Mouse (Mus musculus) right cerebral cortex, postnatal 25 days (tissue): ENCODE results near the gene Ptpn3.
"Not testable (repeated sequence)": the region's sequence is repeated elsewhere in the genome, so short reads cannot be mapped to it uniquely, and the experiment has no call there.

Experiments
- DNase-seq: peaks from one replicate; pipeline ENCODE4 v3.0.0; 2022

Gene Ptpn3

DNA sequence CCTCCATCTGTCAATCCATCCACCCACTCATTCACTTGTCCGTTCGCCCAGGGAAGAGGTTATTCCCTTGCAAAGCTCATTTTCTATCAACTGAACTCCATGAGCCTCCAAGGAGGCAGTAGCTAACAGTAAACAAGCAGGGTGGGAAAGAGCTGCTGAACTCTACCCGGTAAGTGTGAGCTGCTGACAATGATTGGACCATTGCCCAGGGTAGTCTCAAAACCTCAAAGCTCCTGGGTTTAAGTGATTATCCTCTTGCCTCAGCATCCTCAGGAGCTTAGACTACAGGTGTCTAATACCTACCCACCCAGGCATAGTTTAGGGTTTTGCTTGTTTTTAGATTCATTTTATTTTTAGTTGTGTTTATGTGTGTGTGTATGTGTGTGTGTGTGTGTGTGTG, 87.5 kb downstream of the Ptpn3 start:
- no peak for DNase-seq

DNA sequence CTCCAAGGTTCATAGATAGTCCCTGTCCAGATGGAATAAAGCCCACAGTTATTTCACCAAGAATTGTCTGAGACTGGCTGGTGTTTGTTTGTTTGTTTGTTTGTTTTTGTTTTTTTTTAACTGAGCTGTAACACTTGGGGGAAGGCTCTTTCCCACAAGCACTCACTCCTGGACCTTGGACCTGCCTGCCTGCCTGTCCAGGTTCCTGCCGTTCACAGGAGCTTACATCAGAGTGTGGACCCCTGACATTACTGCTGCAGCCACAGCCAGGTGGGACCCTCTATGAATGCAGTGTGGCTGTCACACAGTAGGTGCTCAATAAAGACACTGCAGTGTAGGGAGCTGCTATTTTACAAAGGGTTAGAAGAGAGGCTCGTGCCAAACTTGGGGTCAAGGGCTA, 89.9 kb downstream of the Ptpn3 start:
- no peak for DNase-seq

DNA sequence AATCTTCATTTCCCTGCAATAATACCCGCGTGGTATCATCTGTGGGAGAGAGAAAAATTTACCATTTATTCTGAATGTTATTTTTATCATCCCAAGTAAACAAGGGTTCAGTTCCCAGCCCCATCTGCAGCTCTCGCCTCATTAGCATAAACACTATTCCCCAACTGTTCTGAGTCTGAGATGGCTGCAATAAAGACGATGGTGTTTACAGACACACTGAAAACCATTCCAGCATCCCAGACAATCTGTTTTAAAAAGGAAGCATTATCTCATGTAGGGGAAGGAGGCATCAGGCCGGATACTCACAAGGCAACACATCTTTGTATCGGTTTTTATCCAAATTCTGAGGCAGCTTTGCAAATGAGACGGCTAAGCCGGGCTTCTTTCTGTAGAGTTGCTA, 95.7 kb downstream of the Ptpn3 start:
- DNase-seq, result no peak

DNA sequence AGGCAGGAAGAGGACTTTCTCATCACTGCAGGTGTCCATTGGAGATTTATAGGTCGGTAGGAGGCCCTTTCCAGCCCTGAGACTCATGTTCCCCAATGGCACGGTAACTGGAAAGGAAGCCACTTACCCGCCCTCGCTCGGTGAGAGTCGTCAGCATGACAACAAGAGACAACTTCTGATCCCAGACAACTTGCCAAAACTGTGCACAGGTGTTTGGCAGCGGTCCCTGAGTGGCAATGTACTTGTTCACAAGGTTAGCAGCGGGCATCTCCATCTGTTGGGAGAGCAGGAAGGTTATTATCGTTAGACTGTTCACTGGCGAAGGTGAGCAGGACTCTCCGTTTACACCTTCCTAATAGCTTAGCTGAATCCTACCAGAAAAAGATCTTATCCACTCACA, 96.9 kb downstream of the Ptpn3 start:
- no peak for DNase-seq

DNA sequence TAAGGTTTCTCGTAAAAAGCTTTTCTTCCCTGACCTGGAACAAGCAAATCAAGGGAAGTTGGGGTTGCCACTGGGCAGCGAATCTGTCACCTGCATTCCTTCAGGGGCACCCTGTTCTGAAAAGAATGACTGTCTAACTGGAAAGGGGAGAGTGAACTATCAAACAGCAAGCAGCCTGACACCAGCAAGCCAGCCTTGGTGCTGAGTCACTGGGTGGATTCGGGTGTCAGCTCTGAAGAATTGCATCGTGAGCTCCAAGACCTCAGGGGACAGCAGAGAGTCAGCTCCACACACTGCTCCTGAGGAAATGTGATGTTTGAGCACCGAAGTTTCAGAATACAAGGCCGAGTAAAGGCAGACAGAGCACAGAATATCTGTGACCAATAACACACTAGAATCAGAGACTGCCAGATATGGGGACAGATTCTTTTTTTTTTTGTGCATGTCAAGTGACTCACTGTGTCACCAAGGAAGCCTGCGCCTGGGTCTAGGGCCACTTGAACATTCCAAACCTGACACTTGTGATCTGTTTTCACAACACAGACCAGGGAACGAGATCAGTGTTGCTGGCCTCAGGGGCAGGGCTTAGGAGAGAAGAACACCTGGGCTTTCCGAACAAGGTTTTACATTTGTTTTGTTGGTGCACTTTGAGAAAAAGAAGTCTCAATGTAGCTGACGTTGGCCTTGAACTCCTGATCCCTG, 98.8 kb downstream of the Ptpn3 start:
- no peak for DNase-seq

DNA sequence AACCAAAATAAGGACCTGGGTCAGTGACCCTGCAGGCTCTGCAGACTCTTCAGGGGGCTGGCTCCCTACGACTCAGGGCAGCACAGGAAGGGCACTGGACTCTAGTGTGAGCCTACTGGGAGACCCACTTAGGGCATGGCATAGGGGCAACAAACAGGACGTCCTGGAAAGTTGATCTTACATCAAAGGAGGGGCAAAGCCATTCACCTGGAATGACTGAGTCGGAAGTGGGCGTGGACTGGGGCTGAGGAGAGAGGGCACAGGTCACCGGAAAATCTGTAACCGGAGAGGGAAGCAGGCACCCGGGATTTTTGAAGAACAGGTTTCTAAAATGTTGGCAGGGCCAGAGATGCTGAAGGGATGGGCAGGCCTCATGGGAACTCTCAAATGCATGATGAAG, 99.5 kb downstream of the Ptpn3 start:
- no peak for DNase-seq

DNA sequence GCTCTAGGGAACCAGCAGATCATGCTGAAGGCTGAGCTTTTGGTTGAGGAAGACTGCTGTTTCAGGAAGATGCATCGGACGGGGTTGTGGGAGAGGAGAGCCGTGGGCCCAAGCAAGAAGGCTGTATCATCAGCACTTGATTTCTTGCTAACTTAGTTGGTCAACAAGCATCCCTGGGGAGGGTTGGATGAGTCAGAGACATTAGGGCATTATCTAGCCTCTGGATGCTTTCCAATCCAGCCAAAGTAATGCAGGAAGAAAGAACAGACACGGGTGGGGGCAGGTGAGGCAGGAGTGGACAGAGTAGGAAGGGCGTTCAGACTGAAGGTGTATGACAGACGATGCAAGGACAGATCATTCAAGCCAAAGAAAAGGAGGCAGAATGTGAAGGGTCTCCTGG, 101.0 kb downstream of the Ptpn3 start:
- no peak for DNase-seq

DNA sequence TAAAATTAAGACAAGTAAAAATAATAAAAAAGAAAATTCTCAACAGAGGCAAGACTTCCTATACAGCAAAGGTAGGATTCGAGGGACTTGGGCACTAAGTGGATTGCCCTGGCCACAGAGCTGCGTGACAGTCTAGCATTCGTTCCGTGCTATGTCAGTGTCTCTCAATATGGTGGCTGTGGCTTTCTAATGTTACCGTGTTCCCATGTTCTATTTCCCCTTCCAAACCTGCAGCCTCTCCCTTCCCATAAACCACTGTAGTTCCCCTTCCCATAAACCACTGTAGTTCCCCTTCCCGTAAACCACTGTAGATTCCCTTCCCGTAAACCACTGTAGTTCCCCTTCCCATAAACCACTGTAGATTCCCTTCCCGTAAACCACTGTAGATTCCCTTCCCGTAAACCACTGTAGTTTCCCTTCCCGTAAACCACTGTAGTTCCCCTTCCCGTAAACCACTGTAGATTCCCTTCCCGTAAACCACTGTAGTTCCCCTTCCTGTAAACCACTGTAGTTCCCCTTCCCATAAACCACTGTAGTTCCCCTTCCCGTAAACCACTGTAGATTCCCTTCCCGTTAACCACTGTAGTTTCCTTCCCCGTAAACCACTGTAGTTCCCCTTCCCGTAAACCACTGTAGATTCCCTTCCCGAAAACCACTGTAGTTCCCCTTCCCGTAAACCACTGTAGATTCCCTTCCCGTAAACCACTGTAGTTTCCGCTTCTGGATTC, 102.8 kb downstream of the Ptpn3 start:
- not testable (repeated sequence) for DNase-seq

DNA sequence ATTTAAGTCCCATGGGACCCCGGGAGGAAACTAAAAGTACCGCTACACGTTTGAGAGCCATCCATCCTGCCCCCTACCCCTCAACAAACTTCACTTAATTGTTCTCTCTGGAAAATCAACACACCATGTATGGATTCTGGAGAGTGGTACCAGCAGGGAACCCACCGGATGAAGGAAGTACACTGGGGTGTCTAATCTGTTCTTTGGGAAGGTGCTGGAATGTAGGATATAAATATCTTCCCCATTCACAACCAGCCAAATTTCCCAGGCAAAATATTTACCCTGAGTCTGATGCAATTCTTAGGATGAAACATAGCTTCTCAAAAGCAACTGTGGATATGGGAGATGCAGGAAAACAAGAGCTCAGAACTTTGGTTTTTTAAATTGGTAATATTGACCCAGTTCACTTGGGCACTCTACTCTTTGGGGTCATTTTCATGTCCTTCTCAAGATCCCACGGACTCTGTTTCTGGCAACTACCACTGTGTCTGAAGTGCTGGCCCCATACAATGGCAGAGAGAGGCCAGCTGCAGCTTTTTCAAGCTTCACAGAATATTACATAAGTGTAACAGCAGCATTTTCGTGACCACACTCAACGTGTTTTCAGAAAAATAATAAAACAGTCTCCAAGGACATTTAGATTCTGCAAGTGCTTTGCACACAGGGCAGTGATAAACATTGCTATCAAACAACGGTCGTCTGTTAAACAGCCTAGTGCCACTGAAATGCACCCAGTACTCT, 109.9 kb downstream of the Ptpn3 start:
- no peak for DNase-seq

DNA sequence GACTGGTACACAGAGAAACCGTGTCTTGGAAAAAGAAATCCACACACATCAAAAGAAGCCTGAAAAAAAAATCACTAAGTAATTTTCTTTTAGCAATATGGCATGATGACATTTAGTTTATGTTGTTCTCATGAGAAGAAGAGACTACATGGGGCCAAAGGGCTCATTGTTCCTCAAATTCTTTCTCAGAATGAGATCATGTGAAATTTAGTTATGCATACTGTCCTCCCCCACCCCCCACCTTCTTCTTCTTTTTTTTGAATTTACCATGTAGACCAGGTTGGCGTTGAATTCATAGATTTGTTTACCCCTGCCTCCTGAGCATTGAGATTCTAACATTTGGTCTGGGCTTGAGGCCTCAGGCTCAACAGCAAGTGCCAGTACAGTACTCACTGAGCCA, 111.8 kb downstream of the Ptpn3 start:
- DNase-seq, result no peak

DNA sequence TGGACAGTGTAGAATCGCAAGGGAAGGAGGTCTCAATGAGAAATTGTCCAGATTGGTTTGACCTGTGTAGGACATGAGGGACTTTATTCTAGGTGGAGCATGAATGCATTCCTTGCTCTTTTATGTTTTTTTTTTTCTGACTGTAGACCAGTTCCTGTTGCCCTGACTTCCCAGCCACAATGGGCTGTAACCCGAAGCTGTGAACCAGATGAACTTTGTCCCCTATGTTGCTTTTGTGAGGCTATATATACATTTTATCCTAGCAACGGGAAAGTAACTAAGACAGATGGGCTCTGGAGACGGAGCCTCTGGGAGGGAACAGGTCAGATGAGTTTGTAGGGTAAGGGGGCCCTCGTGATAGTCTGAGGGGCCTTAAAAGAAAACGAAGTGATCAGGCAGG, 115.6 kb downstream of the Ptpn3 start:
- no peak for DNase-seq

DNA sequence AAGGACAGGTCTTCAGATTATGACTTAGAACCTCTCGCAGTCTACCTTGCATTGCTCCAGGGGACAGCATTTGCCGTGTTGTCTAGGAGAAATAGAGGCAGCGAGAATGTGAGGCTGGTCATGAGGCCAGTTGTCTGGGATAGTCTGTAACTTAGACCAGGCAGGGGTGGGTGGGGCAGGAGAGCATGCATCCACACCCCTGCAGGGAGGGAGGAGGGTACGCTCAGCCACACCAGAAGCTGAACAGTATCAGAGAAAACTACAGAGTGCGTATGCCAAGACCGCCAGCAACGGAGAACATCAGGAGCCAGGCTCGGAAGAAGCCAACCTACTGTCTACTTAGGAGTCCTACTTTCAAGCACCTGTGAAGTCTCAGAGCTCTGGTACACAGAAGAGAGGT, 116.2 kb downstream of the Ptpn3 start:
- no peak for DNase-seq

DNA sequence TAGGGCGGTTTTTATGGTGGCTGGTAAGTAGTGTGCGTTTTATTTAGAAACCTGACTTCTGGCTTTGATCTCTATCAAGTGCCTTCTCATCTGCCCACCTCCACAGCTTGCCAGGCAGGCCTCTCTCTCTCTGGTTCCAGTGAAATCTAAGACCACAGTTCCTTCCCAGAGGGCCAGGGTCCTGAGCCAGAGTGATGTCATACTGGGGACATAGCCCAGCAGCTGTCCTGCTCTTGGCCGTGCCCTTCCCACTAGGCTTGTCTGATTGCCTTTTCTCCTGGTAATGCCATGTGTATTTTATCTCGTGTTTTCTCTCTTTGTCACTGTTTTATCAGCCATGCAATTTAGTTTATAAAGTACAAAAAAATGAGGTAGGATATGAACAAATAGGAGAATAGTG, 118.1 kb downstream of the Ptpn3 start:
- no peak for DNase-seq

DNA sequence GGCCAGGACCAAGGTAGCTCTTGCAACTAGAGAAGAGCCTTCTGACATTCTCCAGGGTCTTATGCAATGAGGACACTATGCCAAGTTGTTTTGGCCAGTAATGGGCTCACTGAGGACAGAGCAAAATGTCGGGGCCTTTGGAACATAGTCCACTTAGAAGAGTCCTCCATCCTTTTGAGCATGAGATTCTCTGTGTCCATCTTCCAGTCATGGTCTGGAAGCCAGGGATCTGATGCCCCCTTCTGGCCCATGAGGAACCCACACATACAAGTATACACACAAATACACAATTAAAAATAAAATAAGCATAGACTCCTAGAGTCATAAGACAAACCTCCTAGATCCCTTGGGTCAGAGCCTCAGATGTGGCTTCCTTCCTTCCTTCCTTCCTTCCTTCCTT, 120.1 kb downstream of the Ptpn3 start:
- DNase-seq, result no peak

DNA sequence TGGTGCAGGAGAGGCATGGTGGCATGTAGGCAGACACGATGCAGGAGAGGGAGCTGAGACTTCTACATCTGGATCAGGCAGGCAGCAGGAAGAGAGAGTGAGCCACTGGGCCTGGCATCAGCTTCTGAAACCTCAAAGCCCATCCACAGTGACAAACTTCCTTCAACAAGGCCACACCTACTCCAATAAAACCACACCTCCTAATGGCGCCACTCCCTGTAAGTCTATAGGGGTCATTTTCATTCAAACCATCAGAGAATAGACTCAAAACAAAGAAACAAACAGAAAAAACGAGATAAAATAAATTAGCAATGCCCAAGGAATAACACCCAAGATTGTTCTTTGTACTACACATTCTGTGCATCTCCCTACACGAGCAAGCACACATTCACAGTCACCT, 122.8 kb downstream of the Ptpn3 start:
- DNase-seq, result no peak

DNA sequence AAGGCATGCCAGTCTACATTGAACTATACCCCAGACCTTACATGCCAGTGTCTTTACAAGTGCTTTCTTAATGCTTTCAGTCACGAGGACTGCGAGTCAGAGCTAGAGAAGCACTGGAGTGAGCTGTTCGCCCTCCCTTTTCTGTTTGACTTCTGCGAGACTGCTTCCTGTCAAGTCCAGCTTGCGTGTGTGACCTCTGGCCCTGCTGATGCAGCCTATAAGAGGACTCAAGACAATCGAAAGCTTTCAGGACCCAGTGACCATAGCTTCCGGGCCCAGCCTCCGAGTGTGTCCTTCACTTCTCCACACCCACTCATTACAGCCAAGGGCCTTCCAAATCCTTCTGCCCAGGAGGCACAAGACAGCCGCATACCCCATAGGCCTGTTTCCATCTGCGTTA, 126.3 kb downstream of the Ptpn3 start:
- DNase-seq, result no peak

DNA sequence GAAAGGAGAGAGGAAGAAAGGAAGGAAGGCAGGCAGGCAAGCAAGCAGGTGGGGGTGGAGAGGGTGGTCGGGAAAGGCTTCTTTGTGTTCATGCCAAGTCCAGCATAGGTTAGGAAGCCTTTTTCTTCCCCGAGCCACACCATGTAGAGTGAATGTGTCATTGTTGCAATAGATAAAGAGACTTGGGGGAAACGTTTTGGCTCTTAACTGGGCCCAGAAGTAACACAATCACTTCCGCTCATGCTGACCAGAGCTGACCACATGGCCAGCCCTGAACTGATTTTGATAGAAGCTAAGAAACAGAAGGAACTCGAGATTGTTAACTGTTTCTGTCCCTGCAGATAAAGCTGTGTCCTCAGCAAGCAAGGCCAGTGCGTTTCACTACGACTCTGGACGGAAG, 128.8 kb downstream of the Ptpn3 start:
- no peak for DNase-seq

DNA sequence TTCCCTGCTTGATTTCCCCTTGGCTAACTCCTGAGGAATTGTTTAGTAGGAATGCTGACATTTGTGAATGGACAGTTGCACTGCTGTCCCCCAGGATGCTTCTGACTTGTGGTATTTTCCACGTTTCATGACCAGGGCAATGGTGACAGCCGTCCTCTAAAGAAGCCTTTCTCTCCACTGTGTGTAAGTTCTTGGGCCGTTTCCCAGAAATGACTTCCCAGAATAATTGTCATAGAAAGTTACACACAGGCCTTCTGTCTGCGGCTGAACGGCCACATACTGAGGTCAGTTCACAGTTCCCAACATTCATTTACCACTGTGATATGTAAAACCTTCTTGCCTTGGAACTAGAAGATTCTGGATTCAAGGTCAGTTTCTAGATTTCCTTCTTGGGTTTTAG, 129.8 kb downstream of the Ptpn3 start:
- no peak for DNase-seq

DNA sequence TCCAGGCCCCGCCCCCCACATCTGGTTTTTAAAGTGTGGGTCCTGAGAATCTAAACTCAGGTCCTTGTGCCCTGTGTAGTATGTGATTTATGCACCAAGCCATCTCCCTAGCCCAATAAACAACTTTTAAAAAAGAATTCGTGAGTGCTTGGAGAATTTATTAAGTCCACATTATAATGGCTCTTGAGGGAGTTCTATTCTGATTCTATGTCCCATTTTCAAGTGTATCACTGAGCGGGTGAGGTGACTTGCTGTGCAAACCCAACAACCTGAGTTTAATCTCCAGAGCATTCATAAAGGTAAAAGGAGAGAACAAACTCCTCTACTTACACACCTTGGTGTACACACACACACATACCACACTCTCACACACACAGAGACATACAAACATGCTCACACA, 133.0 kb downstream of the Ptpn3 start:
- DNase-seq, result no peak

DNA sequence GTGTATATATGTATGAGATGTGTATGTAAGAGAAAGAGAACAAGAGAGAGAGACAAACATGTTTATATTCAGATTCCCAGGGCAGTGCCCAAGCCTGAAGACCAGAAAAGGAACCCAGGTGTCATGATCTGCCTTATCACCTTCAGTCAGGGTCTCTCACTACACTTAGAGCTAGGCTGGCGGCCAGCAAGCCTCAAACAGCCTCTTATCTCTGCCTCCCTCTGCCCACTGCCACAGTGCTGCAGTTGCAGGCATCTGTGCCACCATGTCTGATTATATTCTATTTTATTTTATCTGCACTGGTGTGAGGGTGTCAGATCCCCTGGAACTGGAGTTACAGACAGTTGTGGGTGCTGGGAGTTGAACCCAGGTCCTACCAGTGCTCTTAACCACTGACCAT, 133.4 kb downstream of the Ptpn3 start:
- DNase-seq, result no peak

DNA sequence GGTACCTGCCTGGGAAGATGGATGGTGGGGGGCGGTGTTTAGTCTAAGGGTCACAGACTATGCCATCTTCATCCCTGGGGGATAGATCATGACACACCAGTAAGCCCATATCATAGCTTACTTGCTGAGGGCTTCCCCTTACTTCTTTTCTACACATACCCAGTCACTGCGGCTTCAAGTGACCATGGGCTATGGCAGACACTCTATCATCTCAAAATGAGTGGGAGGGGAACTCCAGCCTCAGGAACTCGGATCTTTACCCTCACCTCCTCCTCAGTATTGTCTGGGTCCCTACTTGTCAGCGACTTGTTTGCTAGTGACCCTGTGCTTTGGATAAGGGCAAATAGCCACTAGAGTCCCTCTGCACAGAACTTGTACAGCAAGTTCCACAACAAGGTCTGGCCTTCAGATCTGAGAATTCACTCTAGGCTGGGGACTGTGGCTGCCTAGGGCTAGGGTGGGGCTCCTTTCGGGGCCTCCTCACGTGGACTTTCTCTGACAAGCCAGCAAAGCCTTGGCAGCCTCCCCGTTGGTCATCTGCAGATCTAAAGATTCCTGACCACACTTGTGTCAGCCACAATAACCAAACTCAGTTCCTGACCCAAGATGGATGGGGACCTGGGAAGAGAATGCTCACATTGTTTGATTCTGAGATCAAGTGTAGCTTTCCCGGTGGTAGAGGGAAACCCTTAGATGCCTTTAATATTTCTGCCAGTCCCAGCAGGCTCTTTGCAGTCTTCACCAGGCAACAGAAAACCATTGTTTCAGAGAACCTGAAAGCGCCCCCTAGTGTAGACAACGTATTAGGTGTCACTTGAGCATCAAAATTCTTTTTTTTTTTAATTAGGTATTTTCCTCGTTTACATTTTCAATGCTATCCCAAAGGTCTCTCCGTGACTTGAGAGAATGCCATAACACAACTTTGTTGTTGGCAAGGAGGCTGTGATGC, 134.4 kb downstream of the Ptpn3 start:
- DNase-seq, result no peak

DNA sequence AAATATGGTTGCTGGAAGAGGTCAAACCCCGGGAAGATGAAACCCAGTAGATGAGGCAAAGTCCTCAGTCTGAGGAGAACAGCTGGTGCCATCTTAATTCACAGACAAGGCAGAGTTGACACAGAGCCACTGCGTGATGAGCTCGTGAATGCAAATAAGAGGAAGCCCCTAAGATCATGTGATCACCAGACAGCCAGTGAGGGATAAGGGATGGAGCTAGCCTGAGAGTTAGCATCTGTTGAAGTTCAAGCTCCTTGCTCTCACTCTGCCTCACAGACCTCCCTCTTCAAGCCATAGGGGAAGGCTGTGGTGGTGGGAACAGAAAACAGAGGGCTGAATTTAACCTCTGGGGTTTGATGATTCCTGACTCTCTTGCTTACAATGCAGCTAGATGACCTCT, 136.0 kb downstream of the Ptpn3 start:
- no peak for DNase-seq

DNA sequence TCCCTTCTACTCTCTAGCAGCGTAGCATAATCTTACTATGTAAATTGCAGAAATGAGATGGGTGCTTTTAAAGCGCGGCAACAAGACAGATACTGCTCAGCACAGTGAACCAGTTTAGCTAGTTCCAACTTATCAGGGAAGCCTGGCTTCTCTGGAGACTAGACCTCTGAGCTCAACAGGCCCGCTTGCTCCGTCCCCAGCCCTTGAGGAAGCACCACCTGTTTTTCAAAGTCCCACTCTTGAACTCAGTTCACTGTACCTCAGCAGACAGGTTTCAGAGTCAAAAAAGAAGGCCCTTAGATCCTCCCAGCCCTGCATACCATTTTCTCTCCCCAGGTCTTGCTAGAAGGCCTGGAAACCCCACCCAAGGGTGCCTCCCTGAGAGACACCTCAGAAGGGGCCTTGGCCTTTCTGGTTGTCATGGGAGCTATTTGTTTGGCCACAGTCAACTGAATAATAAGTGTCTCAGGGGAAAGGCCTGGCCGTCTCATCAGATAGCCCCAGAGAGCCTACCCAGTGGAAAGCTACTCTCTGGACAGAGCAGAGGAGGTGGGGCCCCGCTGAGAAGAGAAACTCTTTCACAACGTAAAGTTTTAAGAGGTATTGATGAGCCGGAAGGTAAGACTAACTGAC, 136.9 kb downstream of the Ptpn3 start:
- no peak for DNase-seq
